Mouse (Mus musculus): ENCODE measurements at regions not wholly inside any gene's neighbourhood (a gene's known extent, or its start where the extent isn't known, plus 50 kb on each side); places are given as distances from the start of the nearest gene placed in this dataset.

DNA sequence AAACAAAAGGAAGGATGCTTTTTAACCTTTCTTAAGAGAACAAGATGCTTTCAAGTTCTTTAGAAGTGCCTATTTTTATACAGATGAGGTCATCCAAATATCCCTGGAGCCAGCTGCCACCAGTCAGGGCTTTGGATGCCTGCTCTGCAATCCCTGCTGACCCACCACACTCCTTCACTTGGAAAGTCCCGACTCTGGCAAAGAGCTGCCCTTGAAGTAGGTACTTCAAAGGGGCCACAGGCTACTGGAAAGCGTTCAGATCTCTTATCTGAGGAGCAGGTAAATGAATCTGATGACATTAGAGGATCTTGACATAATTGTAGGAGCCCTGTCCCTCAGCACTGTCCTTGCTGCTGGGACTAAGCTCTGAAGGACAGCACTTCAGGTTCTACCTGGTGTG lies 169.9 kb upstream of the Sesn3 start:
- no peak for ATAC-seq (ENCODE audit: low FRiP score, low read depth)
- Histone ChIP-seq H3K4me1 (ENCODE audit: control insufficient read depth, insufficient read depth, low read length) (no peaks in the 10 kb centered on the region; the same call in 1 of the 2 replicates), H3K9ac (ENCODE audit: low read depth, low read length, severe bottlenecking) (no peak overlapping the region), H3K36me3 (ENCODE audit: control insufficient read depth, insufficient read depth, low read length) (no peaks in the 10 kb centered on the region), H3K27ac (replicated peaks; ENCODE audit: low read depth, low read length) (no peak overlapping the region), H3K4me2 (replicated peaks; ENCODE audit: low read depth, low read length, severe bottlenecking) (no peak overlapping the region), H3K27me3 (ENCODE audit: control insufficient read depth, insufficient read depth, low read length) (no peaks in the 10 kb centered on the region), H3K4me3 (replicated peaks; ENCODE audit: low read length) (no peak overlapping the region), H3K9me3 (ENCODE audit: control insufficient read depth, low read length) (no peaks in the 10 kb centered on the region)
- 53% methylated on average over 2 of the region's 2 CpGs for WGBS
- no peak for TF ChIP-seq POLR2A (IDR thresholded peaks at IDR 0.05; ENCODE audit: borderline replicate concordance, extremely low read depth, insufficient read depth, insufficient read length)
- no peak for DNase-seq (ENCODE audit: low spot score)

DNA sequence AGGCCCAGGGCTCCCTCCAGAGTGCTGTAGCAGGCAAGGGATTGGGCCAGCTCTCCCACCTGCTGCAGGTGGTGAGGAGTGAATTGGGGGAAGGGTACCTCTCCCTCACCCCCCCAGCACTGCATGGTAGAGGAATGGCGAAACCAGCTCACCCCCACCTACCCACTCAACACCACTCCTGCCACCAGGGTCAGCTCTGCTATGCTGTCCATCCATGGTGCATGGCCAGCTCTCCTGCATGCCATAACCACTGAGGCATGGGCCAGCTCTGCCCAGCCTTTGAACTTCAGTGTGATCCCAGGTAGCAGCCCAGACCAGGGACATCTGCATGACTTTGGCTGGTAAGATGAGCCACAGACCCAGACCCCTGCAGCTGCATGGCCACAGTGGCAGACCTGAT lies 168.5 kb upstream of the Sesn3 start:
- WGBS: 100% methylated on average over 1 of the region's 1 CpGs

DNA sequence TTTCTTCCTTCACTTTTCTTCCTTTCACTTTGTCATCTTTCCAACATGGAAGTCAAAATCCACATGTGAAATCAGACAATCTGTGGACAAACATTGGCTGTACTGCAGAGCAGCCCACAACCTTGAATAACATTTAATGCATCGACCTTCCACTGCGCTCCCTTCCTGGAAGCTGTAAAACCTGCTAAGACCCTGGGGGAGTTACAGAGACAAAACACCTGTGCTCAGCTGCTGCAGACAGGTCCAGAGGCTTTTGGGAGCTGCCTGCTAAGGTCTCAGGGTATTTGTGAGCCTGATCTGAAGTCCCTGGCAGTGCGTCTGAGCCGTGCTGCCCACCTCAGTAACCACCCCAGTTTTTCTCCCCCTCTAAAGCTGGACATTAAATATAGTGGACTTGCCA lies 166.1 kb upstream of the Sesn3 start:
- Histone ChIP-seq H3K27me3 (ENCODE audit: control insufficient read depth, insufficient read depth, low read length) (no peaks in the 10 kb centered on the region), H3K4me3 (replicated peaks; ENCODE audit: low read length) (no peak overlapping the region), H3K4me2 (replicated peaks; ENCODE audit: low read depth, low read length, severe bottlenecking) (no peak overlapping the region), H3K4me1 (ENCODE audit: control insufficient read depth, insufficient read depth, low read length) (no peaks in the 10 kb centered on the region; the same call in 1 of the 2 replicates), H3K9ac (ENCODE audit: low read depth, low read length, severe bottlenecking) (no peak overlapping the region), H3K27ac (replicated peaks; ENCODE audit: low read depth, low read length) (no peak overlapping the region), H3K9me3 (ENCODE audit: control insufficient read depth, low read length) (no peaks in the 10 kb centered on the region), H3K36me3 (ENCODE audit: control insufficient read depth, insufficient read depth, low read length) (no peaks in the 10 kb centered on the region)
- ATAC-seq (ENCODE audit: low FRiP score, low read depth): no peak
- TF ChIP-seq POLR2A (IDR thresholded peaks at IDR 0.05; ENCODE audit: borderline replicate concordance, extremely low read depth, insufficient read depth, insufficient read length): no peak
- no peak for DNase-seq (ENCODE audit: low spot score)
- WGBS: 40% methylated on average over 4 of the region's 4 CpGs

More for the DNA sequence above, 168.5 kb upstream of the Sesn3 start:
- ATAC-seq (ENCODE audit: low FRiP score, low read depth): no peak
- no peaks in the 10 kb centered on the region for H3K9me3 ChIP-seq (ENCODE audit: control insufficient read depth, low read length)
- TF ChIP-seq POLR2A (IDR thresholded peaks at IDR 0.05; ENCODE audit: borderline replicate concordance, extremely low read depth, insufficient read depth, insufficient read length): no peak
- no peak for DNase-seq (ENCODE audit: low spot score)
- H3K4me3 ChIP-seq (replicated peaks; ENCODE audit: low read length): no peak overlapping the region
- H3K27me3 ChIP-seq (ENCODE audit: control insufficient read depth, insufficient read depth, low read length): no peaks in the 10 kb centered on the region
- H3K4me1 ChIP-seq (ENCODE audit: control insufficient read depth, insufficient read depth, low read length): no peaks in the 10 kb centered on the region; the same call in 1 of the 2 replicates
- no peak overlapping the region for H3K9ac ChIP-seq (ENCODE audit: low read depth, low read length, severe bottlenecking)
- no peaks in the 10 kb centered on the region for H3K36me3 ChIP-seq (ENCODE audit: control insufficient read depth, insufficient read depth, low read length)
- no peak overlapping the region for H3K4me2 ChIP-seq (replicated peaks; ENCODE audit: low read depth, low read length, severe bottlenecking)
- H3K27ac ChIP-seq (replicated peaks; ENCODE audit: low read depth, low read length): no peak overlapping the region

DNA sequence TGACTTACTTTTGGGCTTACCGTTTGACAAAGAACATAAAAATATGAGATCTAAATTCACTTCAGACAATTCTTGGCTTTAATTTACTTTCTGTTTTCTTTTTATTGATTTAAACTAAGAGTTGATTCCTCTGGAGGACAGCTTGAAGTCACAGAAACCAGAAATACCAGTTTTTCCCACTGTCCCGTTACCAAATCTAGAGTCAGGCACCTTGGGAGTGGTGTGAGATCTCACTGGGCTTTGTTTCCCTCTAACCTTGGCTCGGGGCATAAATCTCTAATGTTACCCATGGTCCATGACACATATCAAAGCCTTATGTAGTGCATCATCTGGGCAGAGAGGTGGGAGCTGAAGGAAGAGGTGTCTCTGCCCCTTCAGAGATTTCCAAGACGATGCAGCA lies 165.4 kb upstream of the Sesn3 start:
- ATAC-seq (ENCODE audit: low FRiP score, low read depth): no peak
- DNase-seq (ENCODE audit: low spot score): no peak
- Histone ChIP-seq H3K36me3 (ENCODE audit: control insufficient read depth, insufficient read depth, low read length) (no peaks in the 10 kb centered on the region), H3K4me3 (replicated peaks; ENCODE audit: low read length) (no peak overlapping the region), H3K4me2 (replicated peaks; ENCODE audit: low read depth, low read length, severe bottlenecking) (no peak overlapping the region), H3K4me1 (ENCODE audit: control insufficient read depth, insufficient read depth, low read length) (no peaks in the 10 kb centered on the region; the same call in 1 of the 2 replicates), H3K9me3 (ENCODE audit: control insufficient read depth, low read length) (no peaks in the 10 kb centered on the region), H3K9ac (ENCODE audit: low read depth, low read length, severe bottlenecking) (no peak overlapping the region), H3K27ac (replicated peaks; ENCODE audit: low read depth, low read length) (no peak overlapping the region), H3K27me3 (ENCODE audit: control insufficient read depth, insufficient read depth, low read length) (no peaks in the 10 kb centered on the region)
- 64% methylated on average over 4 of the region's 4 CpGs for WGBS
- TF ChIP-seq POLR2A (IDR thresholded peaks at IDR 0.05; ENCODE audit: borderline replicate concordance, extremely low read depth, insufficient read depth, insufficient read length): no peak

DNA sequence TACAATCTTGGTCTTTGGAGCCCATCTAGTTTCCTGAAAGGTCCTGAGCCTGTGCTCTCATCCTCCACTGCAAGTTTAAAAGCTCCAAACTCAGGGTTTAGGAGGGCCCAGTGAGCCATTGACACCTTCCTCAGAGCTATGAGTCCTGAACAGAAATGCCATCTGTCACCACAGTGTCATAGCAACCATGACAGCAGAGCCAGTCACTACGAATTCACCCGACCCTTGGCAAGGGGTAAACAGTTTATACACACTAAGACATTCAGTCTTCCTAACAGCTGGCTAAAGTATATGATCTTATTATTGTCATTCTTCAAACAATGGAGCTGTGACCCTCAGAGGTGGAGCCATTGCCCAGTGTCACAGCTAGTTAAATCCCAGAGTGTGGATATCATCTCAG lies 163.2 kb upstream of the Sesn3 start:
- H3K27me3 ChIP-seq (ENCODE audit: control insufficient read depth, insufficient read depth, low read length): no peaks in the 10 kb centered on the region
- no peak overlapping the region for H3K4me2 ChIP-seq (replicated peaks; ENCODE audit: low read depth, low read length, severe bottlenecking)
- H3K4me3 ChIP-seq (replicated peaks; ENCODE audit: low read length): no peak overlapping the region
- H3K4me1 ChIP-seq (ENCODE audit: control insufficient read depth, insufficient read depth, low read length): no peaks in the 10 kb centered on the region; the same call in 1 of the 2 replicates
- ATAC-seq (ENCODE audit: low FRiP score, low read depth) (no peak), DNase-seq (ENCODE audit: low spot score) (no peak)
- H3K9ac ChIP-seq (ENCODE audit: low read depth, low read length, severe bottlenecking): no peak overlapping the region
- H3K36me3 ChIP-seq (ENCODE audit: control insufficient read depth, insufficient read depth, low read length): no peaks in the 10 kb centered on the region
- no peak overlapping the region for H3K27ac ChIP-seq (replicated peaks; ENCODE audit: low read depth, low read length)
- WGBS: 53% methylated on average over 2 of the region's 2 CpGs
- TF ChIP-seq POLR2A (IDR thresholded peaks at IDR 0.05; ENCODE audit: borderline replicate concordance, extremely low read depth, insufficient read depth, insufficient read length): no peak
- H3K9me3 ChIP-seq (ENCODE audit: control insufficient read depth, low read length): no peaks in the 10 kb centered on the region

DNA sequence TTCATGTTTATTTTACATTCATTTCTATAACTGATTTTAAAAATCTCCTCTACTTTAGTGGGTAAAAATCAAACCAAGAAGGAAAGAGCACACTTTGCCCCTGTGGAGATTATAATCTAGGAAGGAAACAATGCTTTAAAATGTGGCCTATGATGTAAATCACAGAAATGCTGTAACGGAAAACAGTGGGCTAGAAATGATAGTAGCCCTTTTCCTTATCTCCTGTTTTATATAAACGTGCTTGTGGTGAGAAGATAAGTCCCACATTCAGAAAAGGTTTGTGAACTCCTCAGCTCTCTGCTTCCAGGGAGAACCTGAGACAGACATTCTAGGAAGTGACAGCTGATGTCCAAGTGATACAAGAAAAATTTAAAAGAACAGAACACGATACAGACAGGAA lies 159.3 kb upstream of the Sesn3 start:
- DNase-seq (ENCODE audit: low spot score): no peak
- 75% methylated on average over 3 of the region's 3 CpGs for WGBS
- H3K4me1 ChIP-seq (ENCODE audit: control insufficient read depth, insufficient read depth, low read length): no peaks in the 10 kb centered on the region
- H3K9me3 ChIP-seq (ENCODE audit: control insufficient read depth, low read length): no peaks in the 10 kb centered on the region
- H3K36me3 ChIP-seq (ENCODE audit: control insufficient read depth, insufficient read depth, low read length): no peaks in the 10 kb centered on the region
- no peak overlapping the region for H3K4me2 ChIP-seq (replicated peaks; ENCODE audit: low read depth, low read length, severe bottlenecking)
- TF ChIP-seq POLR2A (IDR thresholded peaks at IDR 0.05; ENCODE audit: borderline replicate concordance, extremely low read depth, insufficient read depth, insufficient read length): no peak
- no peak overlapping the region for H3K9ac ChIP-seq (ENCODE audit: low read depth, low read length, severe bottlenecking)
- H3K27me3 ChIP-seq (ENCODE audit: control insufficient read depth, insufficient read depth, low read length): no peaks in the 10 kb centered on the region
- no peak overlapping the region for H3K27ac ChIP-seq (replicated peaks; ENCODE audit: low read depth, low read length)
- H3K4me3 ChIP-seq (replicated peaks; ENCODE audit: low read length): no peak overlapping the region
- no peak for ATAC-seq (ENCODE audit: low FRiP score, low read depth)

All from limb, embryonic 14.5 days (tissue).